Mouse (Mus musculus): ENCODE measurements around the gene Rnasel. TPM values are rescaled to one million over a fixed set of nuclear protein-coding genes. Genes with fewer than 3 reads are reported as not detected.
A peak's percentile ranks its signal among the peaks of the same experiment; 100 is the strongest.

Rnasel gene
- total RNA-seq, 1 experiment: not detected

GRCm38 (mm10) chr1:153717990-153718389 lies 31.2 kb upstream of the Rnasel start:
- H3K36me3 ChIP-seq (ENCODE audit: control insufficient read depth, insufficient read depth, low read length, poor library complexity, severe bottlenecking): no peaks in the 10 kb centered on the region
- DNase-seq (ENCODE audit: low read depth, low spot score): no peak
- H3K9me3 ChIP-seq (ENCODE audit: control insufficient read depth, insufficient read depth, low read depth, low read length): no peaks in the 10 kb centered on the region
- H3K27ac ChIP-seq (ENCODE audit: insufficient read depth, low read depth, low read length, poor library complexity, severe bottlenecking): no peak overlapping the region
- no peak overlapping the region for H3K9ac ChIP-seq (ENCODE audit: insufficient read depth, low read depth, low read length, poor library complexity, severe bottlenecking)
- TF ChIP-seq CHD2 (IDR thresholded peaks at IDR 0.05; ENCODE audit: low read depth, low read length) (no peak), ZNF384 (IDR thresholded peaks at IDR 0.05; ENCODE audit: low read depth, low read length) (no peak), HCFC1 (IDR thresholded peaks at IDR 0.05; ENCODE audit: borderline replicate concordance, insufficient read depth, low read length) (no peak), ZC3H11A (IDR thresholded peaks at IDR 0.05; ENCODE audit: borderline replicate concordance, low read depth, low read length) (no peak), MAFK (IDR thresholded peaks at IDR 0.05; ENCODE audit: insufficient read depth, low read depth, low read length) (no peak)
- no peak overlapping the region for H3K4me3 ChIP-seq (ENCODE audit: insufficient read depth in 1 of 2, low read depth in 1 of 2, low read length in 2 of 2, poor library complexity in 1 of 2, severe bottlenecking in 1 of 2)
- H3K4me1 ChIP-seq (ENCODE audit: control insufficient read depth in 2 of 2, insufficient read depth in 2 of 2, low read length in 2 of 2, poor library complexity in 1 of 2): no peaks in the 10 kb centered on the region
- in situ Hi-C loops (cut with MboI; ENCODE audit: low sequenced_read_pairs in 2 of 2, unreplicated experiment in 2 of 2): no loop called here

- no peak overlapping the region for H3K4me3 ChIP-seq (ENCODE audit: insufficient read depth in 1 of 2, low read depth in 1 of 2, low read length in 2 of 2, poor library complexity in 1 of 2, severe bottlenecking in 1 of 2)
- DNase-seq (ENCODE audit: low read depth, low spot score): no peak
- H3K4me1 ChIP-seq (ENCODE audit: control insufficient read depth in 2 of 2, insufficient read depth in 2 of 2, low read length in 2 of 2, poor library complexity in 1 of 2): peaks cover 0 to 3% of the 10 kb centered on the region in 2 experiments; a peak in 1 of 4 replicates
- H3K27ac ChIP-seq (ENCODE audit: insufficient read depth, low read depth, low read length, poor library complexity, severe bottlenecking): no peak overlapping the region
- in situ Hi-C loops (cut with MboI; ENCODE audit: low sequenced_read_pairs in 2 of 2, unreplicated experiment in 2 of 2): no loop called here
- no peaks in the 10 kb centered on the region for H3K36me3 ChIP-seq (ENCODE audit: control insufficient read depth, insufficient read depth, low read length, poor library complexity, severe bottlenecking)
- H3K9me3 ChIP-seq (ENCODE audit: control insufficient read depth, insufficient read depth, low read depth, low read length): no peaks in the 10 kb centered on the region
- H3K9ac ChIP-seq (ENCODE audit: insufficient read depth, low read depth, low read length, poor library complexity, severe bottlenecking): no peak overlapping the region
- TF ChIP-seq ZC3H11A (IDR thresholded peaks at IDR 0.05; ENCODE audit: borderline replicate concordance, low read depth, low read length): no peak
Measured at GRCm38 (mm10) chr1:153720935-153721334, 28.3 kb upstream of the Rnasel start.

- DNase-seq (ENCODE audit: low read depth, low spot score): no peak
- TF ChIP-seq ZNF384 (IDR thresholded peaks at IDR 0.05; ENCODE audit: low read depth, low read length) (no peak), ZC3H11A (IDR thresholded peaks at IDR 0.05; ENCODE audit: borderline replicate concordance, low read depth, low read length) (no peak), CHD2 (IDR thresholded peaks at IDR 0.05; ENCODE audit: low read depth, low read length) (no peak), MAFK (IDR thresholded peaks at IDR 0.05; ENCODE audit: insufficient read depth, low read depth, low read length) (no peak)
- H3K4me3 ChIP-seq (ENCODE audit: insufficient read depth in 1 of 2, low read depth in 1 of 2, low read length in 2 of 2, poor library complexity in 1 of 2, severe bottlenecking in 1 of 2): no peak overlapping the region
- no peak overlapping the region for H3K9ac ChIP-seq (ENCODE audit: insufficient read depth, low read depth, low read length, poor library complexity, severe bottlenecking)
- in situ Hi-C loops (cut with MboI; ENCODE audit: low sequenced_read_pairs in 2 of 2, unreplicated experiment in 2 of 2): no loop called here
- no peak overlapping the region for H3K27ac ChIP-seq (ENCODE audit: insufficient read depth, low read depth, low read length, poor library complexity, severe bottlenecking)
- no peaks in the 10 kb centered on the region for H3K9me3 ChIP-seq (ENCODE audit: control insufficient read depth, insufficient read depth, low read depth, low read length)
- H3K4me1 ChIP-seq (ENCODE audit: control insufficient read depth in 2 of 2, insufficient read depth in 2 of 2, low read length in 2 of 2, poor library complexity in 1 of 2): peaks cover 0 to 3% of the 10 kb centered on the region in 2 experiments; a peak in 1 of 4 replicates
- H3K36me3 ChIP-seq (ENCODE audit: control insufficient read depth, insufficient read depth, low read length, poor library complexity, severe bottlenecking): no peaks in the 10 kb centered on the region
Measured at GRCm38 (mm10) chr1:153721565-153722310, 27.5 kb upstream of the Rnasel start.

- no peaks in the 10 kb centered on the region for H3K36me3 ChIP-seq (ENCODE audit: control insufficient read depth, insufficient read depth, low read length, poor library complexity, severe bottlenecking)
- H3K4me3 ChIP-seq (ENCODE audit: insufficient read depth in 1 of 2, low read depth in 1 of 2, low read length in 2 of 2, poor library complexity in 1 of 2, severe bottlenecking in 1 of 2): peak overlapping the region in 1 of 2 experiments; percentile 12; a peak in 2 of 4 replicates
- H3K9ac ChIP-seq (ENCODE audit: insufficient read depth, low read depth, low read length, poor library complexity, severe bottlenecking): no peak overlapping the region; the same call in 1 of the 2 replicates
- H3K27ac ChIP-seq (ENCODE audit: insufficient read depth, low read depth, low read length, poor library complexity, severe bottlenecking): no peak overlapping the region
- no peak for TF ChIP-seq HCFC1 (IDR thresholded peaks at IDR 0.05; ENCODE audit: borderline replicate concordance, insufficient read depth, low read length)
- no peak for TF ChIP-seq ZNF384 (IDR thresholded peaks at IDR 0.05; ENCODE audit: low read depth, low read length)
- TF ChIP-seq ZC3H11A (IDR thresholded peaks at IDR 0.05; ENCODE audit: borderline replicate concordance, low read depth, low read length): no peak
- no peak for TF ChIP-seq MAFK (IDR thresholded peaks at IDR 0.05; ENCODE audit: insufficient read depth, low read depth, low read length)
- no peak for TF ChIP-seq CHD2 (IDR thresholded peaks at IDR 0.05; ENCODE audit: low read depth, low read length)
- H3K4me1 ChIP-seq (ENCODE audit: control insufficient read depth in 2 of 2, insufficient read depth in 2 of 2, low read length in 2 of 2, poor library complexity in 1 of 2): peaks cover 0 to 3% of the 10 kb centered on the region in 2 experiments; a peak in 1 of 4 replicates
- H3K9me3 ChIP-seq (ENCODE audit: control insufficient read depth, insufficient read depth, low read depth, low read length): no peaks in the 10 kb centered on the region
- no peak for DNase-seq (ENCODE audit: low read depth, low spot score)
- in situ Hi-C loops (cut with MboI; ENCODE audit: low sequenced_read_pairs in 2 of 2, unreplicated experiment in 2 of 2): no loop called here
Measured at GRCm38 (mm10) chr1:153723426-153723825, 25.8 kb upstream of the Rnasel start.
